In the genomic region with DNA sequence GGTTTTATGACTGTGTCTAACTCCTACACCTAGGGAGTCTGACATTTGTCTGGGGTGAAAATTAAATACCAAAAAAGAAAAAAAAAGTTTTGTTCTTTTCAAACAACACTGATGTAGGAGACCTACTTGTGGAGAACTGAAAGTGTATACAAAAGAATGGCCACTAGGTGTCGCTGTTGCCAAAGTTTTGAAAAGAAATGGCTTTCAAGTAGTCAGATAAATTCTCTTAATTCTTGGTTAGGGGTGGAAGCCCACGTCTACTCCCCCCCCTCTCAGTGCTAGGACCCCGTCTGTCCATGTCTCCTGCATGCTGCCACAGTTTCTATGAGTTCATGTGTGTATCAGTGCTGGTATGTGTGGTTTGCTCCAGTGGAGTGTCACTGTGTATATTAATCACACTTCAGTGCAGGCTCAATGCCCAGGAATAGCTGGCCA, we compare ENCODE assay signal across 8 mouse cellular contexts.
A peak's percentile ranks its signal among the peaks of the same experiment; 100 is the strongest.
DNase-seq lines count a peak whose midpoint lies in the region; ATAC-seq and TF ChIP-seq lines count a peak whose summit lies in the region.

No protein-coding gene starts in this region.

- POLR2A ChIA-PET in Patski (lab: Charles Lee), result no interaction called here

- in situ Hi-C loops in Patski (cut with MboI; ENCODE audit: low pct_unique_long_range_greater_than_20kb), result loop anchor here (10.0 to 25.0 kb wide), 2 partner anchors 581 to 1089 kb away; no protein-coding TSS in a partner anchor

- no peak overlapping the region for H3K4me3 ChIP-seq in cortical plate, adult 2 months (ENCODE audit: insufficient read depth, low read length)
- H3K4me3 ChIP-seq in megakaryocyte, embryonic 14.5 days (replicated peaks), result peak overlapping the region; percentile 70

- CTCF ChIA-PET in Patski (lab: Charles Lee), result interaction anchor here (0.9 to 1.5 kb wide), 4 partner anchors 10 to 510 kb away, joined by 3 to 4 read pairs (median 4); no protein-coding TSS in a partner anchor

- no peaks in the 10 kb centered on the region for H3K36me3 ChIP-seq in megakaryocyte, embryonic 14.5 days (replicated peaks; ENCODE audit: low read length)

- peaks cover 2% of the 10 kb centered on the region for H3K4me1 ChIP-seq in cortical plate, adult 2 months (ENCODE audit: control insufficient read depth, insufficient read depth, low read length)
- H3K4me1 ChIP-seq in megakaryocyte, embryonic 14.5 days, result peaks cover 39% of the 10 kb centered on the region

- DNase-seq in gastrocnemius, adult 18-20 months (ENCODE audit: low spot score), result peak; percentile 72
- no peak for DNase-seq in gastrocnemius, postnatal 25 days
- DNase-seq in Patski (ENCODE audit: low read depth, low spot score), result no peak
- DNase-seq in heart, postnatal 14 days, result peak; percentile 63 to 80
- DNase-seq in layer of hippocampus, adult 18-20 months (ENCODE audit: low spot score in 2 of 2), result peak; percentile 56 to 80
- peak; percentile 26 for DNase-seq in spleen, adult 12 weeks (ENCODE audit: low spot score)

- ATAC-seq in Patski, result no peak

- H3K27me3 ChIP-seq in Patski, result no peaks in the 10 kb centered on the region
- peaks cover 39% of the 10 kb centered on the region for H3K27me3 ChIP-seq in megakaryocyte, embryonic 14.5 days (replicated peaks)

- intact Hi-C loops in heart, postnatal 14 days (cut with DNase I), result loop anchor here (5.0 kb wide), 2 partner anchors 424 to 579 kb away; partner anchors contain the start of gene Cep68

- TF ChIP-seq CTCF in Patski (IDR thresholded peaks at IDR 0.05), result peak; percentile 70
- TF ChIP-seq CTCF in cortical plate, adult 2 months (IDR thresholded peaks at IDR 0.05; ENCODE audit: extremely low read depth, insufficient read depth, low read length), result peak; percentile 38

- H3K9me3 ChIP-seq in megakaryocyte, embryonic 14.5 days, result no peaks in the 10 kb centered on the region

- TF ChIP-seq POLR2A in cortical plate, adult 2 months (IDR thresholded peaks at IDR 0.05; ENCODE audit: extremely low read depth, insufficient read depth, low read length), result no peak

- no peak overlapping the region for H3K27ac ChIP-seq in cortical plate, adult 2 months (ENCODE audit: insufficient read depth, low read length)

Comparison
In these comparisons a context has a peak if more than half of its experiments do, and no peak if none do; other contexts are left out.
1. DNase-seq: peak in gastrocnemius, adult 18-20 months (single experiment), heart, postnatal 14 days (2 of 2), layer of hippocampus, adult 18-20 months (2 of 2) and spleen, adult 12 weeks (single experiment); none in gastrocnemius, postnatal 25 days (single experiment) and Patski (single experiment).